Comparison of ENCODE assay signal across 10 mouse cellular contexts in genomic region chr10:67107017-67107761, GRCm38 (mm10). TPM values are rescaled to one million over a fixed set of nuclear protein-coding genes. Genes with fewer than 3 reads are reported as not detected.
DNase-seq lines count a peak whose midpoint lies in the region; ATAC-seq and TF ChIP-seq lines count a peak whose summit lies in the region.
"Had no signal": no experiment of that assay in that cellular context is flagged by ENCODE, and none has a peak within 500 bp of the region (broad histone marks: within the 10 kb centered on the region; RNA-seq: fewer than 3 reads in every experiment).

No protein-coding gene starts in this region.

- peak; percentile 36 for DNase-seq in embryonic facial prominence, embryonic 11.5 days (ENCODE audit: low spot score)
- DNase-seq in embryonic facial prominence, embryonic 10.5 days (ENCODE audit: low spot score) = no peak
- no peak for DNase-seq in ES-E14 (ENCODE audit: low read depth, low spot score)
- DNase-seq in hindbrain, postnatal 0 days (ENCODE audit: low spot score) = peak; percentile 37
- no peak for DNase-seq in left cerebral cortex, postnatal 14 days (ENCODE audit: low spot score in 2 of 2)
- no peak for DNase-seq in left cerebral cortex, postnatal 36 days (ENCODE audit: low spot score in 2 of 2)
- DNase-seq: lung, postnatal 10 days had no signal

- H3K27ac ChIP-seq in embryonic facial prominence, embryonic 11.5 days (replicated peaks; ENCODE audit: low read depth, low read length) = no peak overlapping the region
- no peak overlapping the region for H3K27ac ChIP-seq in embryonic facial prominence, embryonic 10.5 days (replicated peaks)
- H3K27ac ChIP-seq in kidney, embryonic 16.5 days (ENCODE audit: low read length) = peak overlapping the region; percentile 1; the same call in 1 of the 2 replicates
- no peak overlapping the region for H3K27ac ChIP-seq in kidney, embryonic 14.5 days (ENCODE audit: low read depth, low read length)
- peak overlapping the region; percentile 82 for H3K27ac ChIP-seq in ES-E14 (ENCODE audit: insufficient read depth, low read depth, low read length, poor library complexity, severe bottlenecking)
- no peak overlapping the region for H3K27ac ChIP-seq in hindbrain, postnatal 0 days
- H3K27ac ChIP-seq: hindbrain, embryonic 15.5 days had no signal

- intact Hi-C loops in left cerebral cortex, postnatal 14 days (cut with DNase I) = no loop called here
- intact Hi-C loops in left cerebral cortex, postnatal 36 days (cut with DNase I) = no loop called here

- H3K9ac ChIP-seq in embryonic facial prominence, embryonic 11.5 days (replicated peaks; ENCODE audit: low read length) = no peak overlapping the region
- no peak overlapping the region for H3K9ac ChIP-seq in kidney, embryonic 16.5 days (replicated peaks; ENCODE audit: low read length)
- no peak overlapping the region for H3K9ac ChIP-seq in kidney, embryonic 14.5 days (ENCODE audit: low read depth, low read length)
- H3K9ac ChIP-seq in ES-E14 (ENCODE audit: insufficient read depth, low read depth, low read length, poor library complexity, severe bottlenecking) = peak overlapping the region; percentile 59
- H3K9ac ChIP-seq in hindbrain, postnatal 0 days (replicated peaks; ENCODE audit: low read length) = no peak overlapping the region
- H3K9ac ChIP-seq: hindbrain, embryonic 15.5 days had no signal

- no peak overlapping the region for H3K4me2 ChIP-seq in embryonic facial prominence, embryonic 11.5 days (ENCODE audit: low read depth, low read length)
- no peak overlapping the region for H3K4me2 ChIP-seq in kidney, embryonic 16.5 days (replicated peaks; ENCODE audit: low read depth, low read length)
- H3K4me2 ChIP-seq in kidney, embryonic 14.5 days (replicated peaks; ENCODE audit: low read depth, low read length) = no peak overlapping the region
- H3K4me2 ChIP-seq in hindbrain, postnatal 0 days (ENCODE audit: low read depth, low read length) = no peak overlapping the region
- H3K4me2 ChIP-seq: hindbrain, embryonic 15.5 days had no signal

- H3K27me3 ChIP-seq in embryonic facial prominence, embryonic 11.5 days (ENCODE audit: control insufficient read depth, insufficient read depth, low read length) = no peaks in the 10 kb centered on the region
- no peaks in the 10 kb centered on the region for H3K27me3 ChIP-seq in embryonic facial prominence, embryonic 10.5 days (replicated peaks; ENCODE audit: low read depth, poor library complexity, severe bottlenecking)
- no peaks in the 10 kb centered on the region for H3K27me3 ChIP-seq in kidney, embryonic 16.5 days (ENCODE audit: insufficient read depth, low read length)
- no peaks in the 10 kb centered on the region for H3K27me3 ChIP-seq in kidney, embryonic 14.5 days (ENCODE audit: control insufficient read depth, insufficient read depth, low read length)
- no peaks in the 10 kb centered on the region for H3K27me3 ChIP-seq in hindbrain, postnatal 0 days (ENCODE audit: insufficient read depth, low read length)
- H3K27me3 ChIP-seq: hindbrain, embryonic 15.5 days had no signal

- in situ Hi-C loops in ES-E14 (cut with MboI; ENCODE audit: low sequenced_read_pairs in 2 of 2, unreplicated experiment in 2 of 2) = no loop called here

- no peak overlapping the region for H3K4me3 ChIP-seq in embryonic facial prominence, embryonic 11.5 days (ENCODE audit: low read depth, low read length)
- no peak overlapping the region for H3K4me3 ChIP-seq in embryonic facial prominence, embryonic 10.5 days
- H3K4me3 ChIP-seq in kidney, embryonic 16.5 days (ENCODE audit: low read length) = no peak overlapping the region
- no peak overlapping the region for H3K4me3 ChIP-seq in kidney, embryonic 14.5 days (ENCODE audit: low read length)
- peak overlapping the region in 1 of 2 experiments; percentile 24; a peak in 2 of 4 replicates for H3K4me3 ChIP-seq in ES-E14 (ENCODE audit: insufficient read depth in 1 of 2, low read depth in 1 of 2, low read length in 2 of 2, poor library complexity in 1 of 2, severe bottlenecking in 1 of 2)
- no peak overlapping the region for H3K4me3 ChIP-seq in hindbrain, postnatal 0 days (ENCODE audit: low read length)
- H3K4me3 ChIP-seq: hindbrain, embryonic 15.5 days had no signal

- no peak for ATAC-seq in embryonic facial prominence, embryonic 11.5 days (replicated peaks; ENCODE audit: insufficient number of reproducible peaks, low FRiP score, low TSS enrichment, low read depth)
- no peak for ATAC-seq in kidney, embryonic 16.5 days (ENCODE audit: low FRiP score, low TSS enrichment)
- no peak for ATAC-seq in kidney, embryonic 14.5 days (ENCODE audit: low FRiP score, low TSS enrichment)
- ATAC-seq in hindbrain, postnatal 0 days = no peak

- 72% methylated on average over 9 of the region's 9 CpGs for WGBS in embryonic facial prominence, embryonic 11.5 days
- 71% methylated on average over 9 of the region's 9 CpGs for WGBS in embryonic facial prominence, embryonic 10.5 days
- WGBS in kidney, embryonic 16.5 days = 61% methylated on average over 9 of the region's 9 CpGs
- 67% methylated on average over 9 of the region's 9 CpGs for WGBS in kidney, embryonic 14.5 days
- 57% methylated on average over 9 of the region's 9 CpGs for WGBS in hindbrain, postnatal 0 days

- H3K4me1 ChIP-seq in embryonic facial prominence, embryonic 11.5 days (ENCODE audit: control insufficient read depth, insufficient read depth, low read length) = peaks cover 10% of the 10 kb centered on the region
- peaks cover 90% of the 10 kb centered on the region for H3K4me1 ChIP-seq in embryonic facial prominence, embryonic 10.5 days
- peaks cover 79% of the 10 kb centered on the region for H3K4me1 ChIP-seq in kidney, embryonic 16.5 days (ENCODE audit: insufficient read depth, low read length)
- H3K4me1 ChIP-seq in kidney, embryonic 14.5 days (ENCODE audit: control insufficient read depth, insufficient read depth, low read length) = peaks cover 71% of the 10 kb centered on the region
- peaks cover 17 to 67% of the 10 kb centered on the region in 2 experiments for H3K4me1 ChIP-seq in ES-E14 (ENCODE audit: control insufficient read depth in 2 of 2, insufficient read depth in 2 of 2, low read length in 2 of 2, poor library complexity in 1 of 2)
- peaks cover 29% of the 10 kb centered on the region for H3K4me1 ChIP-seq in hindbrain, postnatal 0 days (ENCODE audit: insufficient read depth, low read length)

- TF ChIP-seq CTCF in hindbrain, postnatal 0 days (IDR thresholded peaks at IDR 0.05; ENCODE audit: low read depth) = no peak

- no peaks in the 10 kb centered on the region for H3K9me3 ChIP-seq in embryonic facial prominence, embryonic 11.5 days (replicated peaks; ENCODE audit: control insufficient read depth, low read length)
- no peaks in the 10 kb centered on the region for H3K9me3 ChIP-seq in embryonic facial prominence, embryonic 10.5 days
- no peaks in the 10 kb centered on the region for H3K9me3 ChIP-seq in kidney, embryonic 16.5 days (ENCODE audit: low read length)
- H3K9me3 ChIP-seq in kidney, embryonic 14.5 days (ENCODE audit: control insufficient read depth, low read length) = no peaks in the 10 kb centered on the region
- H3K9me3 ChIP-seq in ES-E14 (ENCODE audit: control insufficient read depth, insufficient read depth, low read depth, low read length) = no peaks in the 10 kb centered on the region
- no peaks in the 10 kb centered on the region for H3K9me3 ChIP-seq in hindbrain, postnatal 0 days (ENCODE audit: low read length)
- H3K9me3 ChIP-seq: hindbrain, embryonic 15.5 days had no signal

- no peaks in the 10 kb centered on the region for H3K36me3 ChIP-seq in embryonic facial prominence, embryonic 11.5 days (replicated peaks; ENCODE audit: control insufficient read depth, insufficient read depth, low read depth, low read length)
- peaks cover 14% of the 10 kb centered on the region; the same call in 1 of the 2 replicates for H3K36me3 ChIP-seq in embryonic facial prominence, embryonic 10.5 days (replicated peaks)
- H3K36me3 ChIP-seq in kidney, embryonic 16.5 days (ENCODE audit: insufficient read depth, low read length) = no peaks in the 10 kb centered on the region; the same call in 1 of the 2 replicates
- 0 out of 2 replicates have a peak, but pooled peaks cover 8% of the 10 kb centered on the region for H3K36me3 ChIP-seq in kidney, embryonic 14.5 days (ENCODE audit: control insufficient read depth, insufficient read depth, low read length)
- peaks cover 30% of the 10 kb centered on the region; the same call in 1 of the 2 replicates for H3K36me3 ChIP-seq in ES-E14 (ENCODE audit: control insufficient read depth, insufficient read depth, low read length, poor library complexity, severe bottlenecking)
- 0 out of 2 replicates have a peak, but pooled peaks cover 4% of the 10 kb centered on the region for H3K36me3 ChIP-seq in hindbrain, postnatal 0 days (ENCODE audit: insufficient read depth, low read length)
- H3K36me3 ChIP-seq: hindbrain, embryonic 15.5 days had no signal

TF ChIP-seq in ES-E14, 5 proteins besides CTCF, POLR2A, EP300 and RAD21 (continues in another document):
- no peak for TF ChIP-seq MAFK (IDR thresholded peaks at IDR 0.05; ENCODE audit: insufficient read depth, low read depth, low read length)
- no peak for TF ChIP-seq ZNF384 (IDR thresholded peaks at IDR 0.05; ENCODE audit: low read depth, low read length)
- no peak for TF ChIP-seq ZC3H11A (IDR thresholded peaks at IDR 0.05; ENCODE audit: borderline replicate concordance, low read depth, low read length)

RNA-seq across cellular contexts. Expression of gene Reep3, which starts 10.4 kb away (rescaled TPM):
- polyA plus RNA-seq in embryonic facial prominence, embryonic 11.5 days (2014; fragmentation: Nextera tagmentation; extraction: Ambion mirVana) = 27.2 and 29.3 TPM in 2 replicates
- polyA plus RNA-seq in embryonic facial prominence, embryonic 10.5 days (2016; fragmentation: Nextera tagmentation; extraction: Ambion mirVana) = 23.7 and 24.6 TPM in 2 replicates
- 41.6 and 51.0 TPM in 2 replicates for polyA plus RNA-seq in kidney, embryonic 16.5 days (2015; fragmentation: Nextera tagmentation; extraction: Ambion mirVana)
- 43.5 and 50.6 TPM in 2 replicates for polyA plus RNA-seq in kidney, embryonic 14.5 days (2014; fragmentation: Nextera tagmentation; extraction: Ambion mirVana)
- 18.1 and 18.2 TPM in 2 replicates for total RNA-seq in ES-E14 (2012; rRNA removed)
- 33.9 and 35.5 TPM in 2 replicates for total RNA-seq in hindbrain, postnatal 0 days (2014; rRNA removed)
- polyA plus RNA-seq in hindbrain, postnatal 0 days (2015; fragmentation: Nextera tagmentation; extraction: Ambion mirVana) = 36.2 and 37.5 TPM in 2 replicates
- total RNA-seq in left cerebral cortex, postnatal 14 days (2021) = 10 to 100 TPM; 24.2 to 26.3 TPM
- total RNA-seq in left cerebral cortex, postnatal 36 days (2021) = 10 to 100 TPM; 18.4 to 19.7 TPM

RNA-seq across cellular contexts. Expression of gene Jmjd1c, which starts 11.3 kb away (rescaled TPM):
- 44.5 and 46.9 TPM in 2 replicates for polyA plus RNA-seq in embryonic facial prominence, embryonic 11.5 days (2014; fragmentation: Nextera tagmentation; extraction: Ambion mirVana)
- polyA plus RNA-seq in embryonic facial prominence, embryonic 10.5 days (2016; fragmentation: Nextera tagmentation; extraction: Ambion mirVana) = 33.1 and 34.9 TPM in 2 replicates
- polyA plus RNA-seq in kidney, embryonic 16.5 days (2015; fragmentation: Nextera tagmentation; extraction: Ambion mirVana) = 30.5 and 33.7 TPM in 2 replicates
- polyA plus RNA-seq in kidney, embryonic 14.5 days (2014; fragmentation: Nextera tagmentation; extraction: Ambion mirVana) = 51.1 and 54.9 TPM in 2 replicates
- 93.0 and 124 TPM in 2 replicates for total RNA-seq in ES-E14 (2012; rRNA removed)
- total RNA-seq in hindbrain, postnatal 0 days (2014; rRNA removed) = 53.7 and 54.1 TPM in 2 replicates
- 45.4 and 45.6 TPM in 2 replicates for polyA plus RNA-seq in hindbrain, postnatal 0 days (2015; fragmentation: Nextera tagmentation; extraction: Ambion mirVana)
- 10 to 100 TPM; 85.6 to 90.5 TPM for total RNA-seq in left cerebral cortex, postnatal 14 days (2021)
- total RNA-seq in left cerebral cortex, postnatal 36 days (2021) = 10 to 100 TPM; 71.2 to 96.3 TPM

Comparison
In these comparisons a context has a peak if more than half of its experiments do, and no peak if none do; other contexts are left out.
1. DNase-seq: peak in embryonic facial prominence, embryonic 11.5 days (single experiment) and hindbrain, postnatal 0 days (single experiment); none in embryonic facial prominence, embryonic 10.5 days (single experiment), ES-E14 (single experiment), left cerebral cortex, postnatal 14 days (0 of 2) and left cerebral cortex, postnatal 36 days (0 of 2).
2. H3K27ac ChIP-seq: peak in kidney, embryonic 16.5 days (single experiment) and ES-E14 (single experiment); none in embryonic facial prominence, embryonic 11.5 days (single experiment), embryonic facial prominence, embryonic 10.5 days (single experiment), kidney, embryonic 14.5 days (single experiment) and hindbrain, postnatal 0 days (single experiment).